Mouse (Mus musculus) bone marrow, adult 2 months (tissue): Measurements from ENCODE around the gene Dcaf4.

ENCODE experiments used
- CTCF ChIP-seq: fragments of 200-500 bp; IDR thresholded peaks from 2 replicates; pipeline ENCODE4 v1.5.1; 2011; ENCODE audit warnings: low read length, control low read depth; ENCODE audit not compliant: control insufficient read depth, insufficient read depth
- POLR2A ChIP-seq: fragments of 200-500 bp; IDR thresholded peaks from 2 replicates; pipeline ENCODE4 v1.6.1; 2011; ENCODE audit warnings: low read depth, mild to moderate bottlenecking, control low read depth, low read length, borderline replicate concordance; ENCODE audit not compliant: control insufficient read depth

DNA sequence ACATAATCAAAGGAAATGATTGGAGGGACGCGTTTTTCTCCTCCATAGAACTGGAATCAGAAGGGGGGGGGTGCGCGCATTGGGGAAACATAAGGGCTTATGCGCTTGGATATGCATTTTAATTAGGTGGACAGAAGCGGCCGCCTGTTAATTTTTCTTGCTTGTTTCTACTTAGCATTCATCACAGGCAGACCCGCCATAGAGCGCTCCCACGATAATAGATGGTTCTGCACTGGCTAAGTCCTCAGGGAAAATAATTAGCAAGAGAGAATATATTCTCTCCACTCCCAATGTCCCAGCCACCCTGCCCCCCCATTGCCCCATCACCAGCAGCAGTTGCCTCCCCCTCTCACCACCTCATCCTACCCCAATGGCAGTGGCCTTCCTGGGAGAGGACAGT, 44.0 kb upstream of the Dcaf4 start:
- TF ChIP-seq CTCF = no peak
- TF ChIP-seq POLR2A = no peak
